Mouse (Mus musculus) left cerebral cortex, postnatal 14 days (tissue): ENCODE results near the gene Asna1. TPM values are rescaled to one million over a fixed set of nuclear protein-coding genes. Genes with fewer than 3 reads are reported as not detected.
A peak's percentile ranks its signal among the peaks of the same experiment; 100 is the strongest.

ENCODE experiments used
- DNase-seq, 2 experiments: peaks; one replicate each; pipeline ENCODE4 v3.0.0; 2021 to 2022; ENCODE audit warnings: low spot score in 2 of 2, mixed read lengths in 1 of 2
- intact Hi-C: fragments of 180-260 bp; cut with DNase I; formaldehyde crosslinking; loops from one replicate; pipeline ENCODE4 v1.15.1; 2025
- total RNA-seq, 2 experiments: library from RNA; stranded (reverse); gene quantifications; 2 replicates each; pipeline ENCODE4 v1.2.3; 2021

The Asna1 gene
- total RNA-seq, 2 experiments from 2014 or later = 116 to 117 TPM

GRCm38 (mm10) chr8:84996978-84997377 is 28.1 kb downstream of the Asna1 start:
- DNase-seq = no peak
- intact Hi-C loops = no loop called here

GRCm38 (mm10) chr8:84995680-84996079 is 29.4 kb downstream of the Asna1 start:
- intact Hi-C loops = no loop called here
- DNase-seq = no peak

- DNase-seq = no peak
- intact Hi-C loops = no loop called here
These were observed 30.7 kb downstream of the Asna1 start for GRCm38 (mm10) chr8:84994375-84994774.

- intact Hi-C loops = loop anchor here (1.0 kb wide), 1 partner anchor 15 kb away; no protein-coding TSS in a partner anchor
- DNase-seq = no peak
These were observed 34.2 kb downstream of the Asna1 start for GRCm38 (mm10) chr8:84990836-84991235.

- peak; percentile 98 to 99 for DNase-seq
- intact Hi-C loops = loop anchor here (1.0 kb wide), 1 partner anchor 14 kb away; no protein-coding TSS in a partner anchor
These were observed 34.7 kb downstream of the Asna1 start, which contains the start of gene Hook2 for GRCm38 (mm10) chr8:84990349-84990748. TSS of gene Hook2 (plus strand) at chr8:84990603.

GRCm38 (mm10) chr8:84989810-84990209 is 35.3 kb downstream of the Asna1 start:
- intact Hi-C loops = loop anchor here (1.0 kb wide), 1 partner anchor 14 kb away; no protein-coding TSS in a partner anchor
- peak; percentile 89 to 91 for DNase-seq

GRCm38 (mm10) chr8:84989311-84989731 is 35.8 kb downstream of the Asna1 start:
- intact Hi-C loops = no loop called here
- no peak for DNase-seq

- intact Hi-C loops = no loop called here
- no peak for DNase-seq
These were observed 37.2 kb downstream of the Asna1 start for GRCm38 (mm10) chr8:84987903-84988302.

GRCm38 (mm10) chr8:84987388-84987787 is 37.7 kb downstream of the Asna1 start:
- no peak for DNase-seq
- intact Hi-C loops = no loop called here

- intact Hi-C loops = no loop called here
- DNase-seq = no peak
These were observed 38.6 kb downstream of the Asna1 start for GRCm38 (mm10) chr8:84986379-84986945.

- intact Hi-C loops = no loop called here
- DNase-seq = peak; percentile 94 to 97
These were observed 39.2 kb downstream of the Asna1 start for GRCm38 (mm10) chr8:84985684-84986378.

GRCm38 (mm10) chr8:84985049-84985683 is 39.9 kb downstream of the Asna1 start:
- DNase-seq = no peak
- intact Hi-C loops = no loop called here

- intact Hi-C loops = no loop called here
- no peak for DNase-seq
These were observed 40.6 kb downstream of the Asna1 start for GRCm38 (mm10) chr8:84984294-84985048.

GRCm38 (mm10) chr8:84982499-84983011 is 42.5 kb downstream of the Asna1 start:
- no peak for DNase-seq
- intact Hi-C loops = no loop called here

- intact Hi-C loops = no loop called here
- no peak for DNase-seq
These were observed 43.2 kb downstream of the Asna1 start for GRCm38 (mm10) chr8:84981644-84982498.

- DNase-seq = peak; percentile 70 to 82
- intact Hi-C loops = no loop called here
These were observed 44.3 kb downstream of the Asna1 start for GRCm38 (mm10) chr8:84980622-84981358.

- peak; percentile 92 to 96 for DNase-seq
- intact Hi-C loops = no loop called here
These were observed 45.3 kb downstream of the Asna1 start for GRCm38 (mm10) chr8:84979599-84980421.
